Mouse (Mus musculus) heart, adult 11 months (tissue): ENCODE results near the gene Zglp1.

ENCODE experiments used
- DNase-seq: peaks from one replicate; pipeline ENCODE4 v3.0.0; 2022

Zglp1 gene

DNA sequence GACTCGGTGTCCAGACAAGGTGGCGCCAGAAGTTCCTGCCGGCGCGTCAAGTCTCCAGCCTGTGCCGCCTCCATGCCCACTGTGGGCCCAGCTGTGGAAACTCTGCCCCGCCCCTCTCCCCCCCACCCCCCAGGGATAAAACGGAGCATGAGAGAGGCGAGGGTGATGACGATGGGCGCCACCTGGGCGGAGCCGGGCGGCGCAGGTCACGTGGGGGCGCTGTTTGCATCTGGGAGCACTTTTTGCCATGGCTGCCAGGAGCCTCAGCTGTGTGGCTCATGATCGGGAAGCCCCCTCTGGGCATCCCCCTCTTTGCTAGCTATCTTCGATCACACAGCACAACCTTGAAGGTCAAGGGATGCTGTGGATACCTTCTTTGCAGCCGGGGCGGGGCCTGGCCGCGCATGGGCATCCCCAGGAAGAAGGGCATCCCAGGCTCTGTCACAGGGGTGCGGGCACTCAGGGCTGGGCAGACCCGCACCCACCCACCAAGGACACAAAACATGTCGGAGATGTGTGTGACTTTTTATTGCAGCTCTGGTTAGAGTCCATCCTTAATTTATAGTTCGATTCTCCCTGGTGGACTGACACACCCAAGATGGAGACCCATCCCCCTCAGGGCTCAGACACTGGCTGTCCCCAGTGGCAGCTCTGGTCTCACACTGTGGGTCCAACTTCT, at the start of gene Zglp1:
Gene Zglp1 (minus strand): TSS at position 88 of the 679 bp plus-strand sequence.
- no peak for DNase-seq

DNA sequence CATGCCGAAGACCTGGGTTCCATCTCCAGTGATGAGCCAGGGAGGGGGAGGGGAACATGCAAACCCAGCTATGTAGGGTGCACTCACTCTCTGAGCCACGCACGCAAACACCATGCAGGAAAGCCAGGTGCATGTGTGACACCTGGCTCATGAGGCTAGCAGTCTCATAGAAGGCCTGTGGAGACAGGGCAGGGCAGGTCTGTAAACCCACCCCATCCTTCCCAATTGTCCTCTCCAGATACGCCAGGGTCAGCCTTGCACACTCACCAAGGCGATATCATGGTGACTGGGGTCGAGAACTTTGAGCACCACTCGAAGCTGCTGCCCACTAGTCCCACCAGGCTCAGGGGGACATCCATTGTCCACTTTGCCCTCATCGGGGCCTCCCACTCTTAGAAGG, 48.2 kb upstream of the Zglp1 start:
- peak; percentile 84 for DNase-seq

DNA sequence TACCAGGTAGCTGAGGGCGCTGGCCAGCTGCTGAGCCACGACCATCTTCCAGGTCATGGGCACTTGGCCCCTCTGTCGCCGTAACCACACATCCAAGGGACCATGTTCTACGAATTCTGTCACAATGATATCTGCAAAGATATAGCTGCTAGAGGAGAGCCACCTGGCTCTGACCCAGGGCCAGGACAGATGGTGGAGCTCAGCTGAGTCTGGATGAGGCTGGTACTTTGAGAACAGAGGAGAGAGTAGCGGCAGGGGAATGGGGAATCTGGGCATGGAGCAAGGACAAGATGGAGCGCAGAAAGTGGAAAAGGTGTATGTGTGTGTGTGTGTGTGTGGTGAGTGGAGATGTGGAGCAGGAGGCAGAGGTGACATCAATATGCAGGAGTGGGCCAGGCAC, 47.3 kb upstream of the Zglp1 start:
- no peak for DNase-seq

DNA sequence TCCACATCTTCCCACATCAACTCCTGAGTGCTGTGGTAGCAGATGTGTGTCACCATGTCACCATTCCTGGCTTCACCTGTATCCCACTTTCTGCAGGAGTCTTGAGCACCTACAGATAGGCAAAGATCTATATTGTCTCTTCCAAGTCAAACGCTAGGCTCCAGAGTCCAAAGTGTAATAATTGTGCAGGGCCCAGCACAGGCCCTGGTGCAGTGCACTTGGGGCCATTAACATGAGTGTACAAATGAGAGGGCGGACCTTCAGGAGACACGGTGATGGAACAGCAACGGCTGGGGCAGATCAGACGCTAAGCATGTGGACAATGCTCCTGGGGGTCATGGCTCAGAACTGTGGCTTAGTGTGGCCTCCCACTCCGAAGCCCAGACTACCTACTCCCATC, 46.9 kb upstream of the Zglp1 start:
- no peak for DNase-seq

DNA sequence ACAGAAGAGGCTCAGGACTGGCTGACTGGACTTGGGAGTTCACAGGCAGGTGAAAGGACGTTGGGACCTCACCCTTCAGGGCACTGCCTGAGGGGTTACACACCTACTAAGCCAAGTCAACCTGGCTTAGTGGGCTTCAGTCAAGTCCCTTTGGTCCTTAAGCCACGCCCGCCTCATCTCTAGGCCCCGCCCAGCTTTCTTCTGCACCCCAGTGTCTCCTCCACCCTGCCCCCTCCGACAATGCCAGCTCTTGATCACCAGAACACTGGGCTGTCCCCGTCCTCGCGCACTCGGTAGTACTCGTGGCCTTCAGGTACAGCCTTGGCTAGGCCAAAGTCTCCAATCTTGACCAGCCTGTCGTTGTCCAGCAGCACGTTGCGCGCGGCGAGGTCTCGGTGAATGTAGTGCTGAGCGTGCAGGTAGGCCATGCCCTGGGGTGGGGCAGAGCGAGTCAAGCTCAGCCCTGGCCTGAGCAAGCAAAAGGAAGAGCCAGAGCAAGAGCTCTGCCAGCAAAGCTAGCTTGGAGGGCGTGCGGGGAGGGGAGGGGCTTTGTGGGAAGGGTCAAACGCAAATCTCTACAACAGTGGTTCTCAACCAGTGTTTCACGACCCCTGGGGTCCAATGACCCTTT, 40.8 kb upstream of the Zglp1 start:
- DNase-seq = no peak

DNA sequence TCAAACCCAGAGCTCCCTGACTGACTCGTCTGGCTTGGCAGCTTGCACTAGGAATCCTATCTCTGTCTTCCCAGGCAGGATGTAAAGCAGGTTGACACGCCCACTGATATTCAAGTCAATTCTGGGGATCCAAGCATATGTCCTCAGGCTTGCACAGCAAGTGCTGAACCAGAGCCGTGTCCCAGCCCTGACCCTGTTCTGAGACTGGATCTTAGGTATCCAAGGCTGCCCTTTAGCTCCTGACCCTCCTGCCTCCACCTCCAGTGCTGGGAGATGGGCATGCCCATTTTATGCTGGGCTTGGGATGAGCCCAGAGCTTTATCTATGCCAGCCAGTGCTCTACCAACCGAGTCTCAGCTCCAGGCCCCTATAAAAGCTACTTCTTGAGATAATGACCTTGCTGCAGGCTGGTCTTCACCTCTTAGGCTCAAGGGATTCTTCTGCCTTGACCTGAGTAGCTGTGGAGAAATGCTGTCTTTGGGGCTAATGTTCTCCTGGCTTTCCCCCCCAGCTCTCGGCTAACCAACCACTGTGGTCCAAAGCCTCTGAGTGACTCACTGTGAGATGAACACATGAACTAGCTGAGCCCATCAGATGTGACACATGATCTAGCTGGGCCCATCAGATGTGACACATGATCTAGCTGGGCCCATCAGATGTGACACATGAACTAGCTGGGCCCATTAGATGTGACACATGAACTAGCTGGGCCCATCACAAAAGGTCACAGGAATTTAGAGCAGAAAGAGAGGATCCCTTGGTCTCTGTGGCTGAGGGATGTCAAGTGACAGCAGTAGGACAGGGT, 39.1 kb upstream of the Zglp1 start:
- DNase-seq = no peak

DNA sequence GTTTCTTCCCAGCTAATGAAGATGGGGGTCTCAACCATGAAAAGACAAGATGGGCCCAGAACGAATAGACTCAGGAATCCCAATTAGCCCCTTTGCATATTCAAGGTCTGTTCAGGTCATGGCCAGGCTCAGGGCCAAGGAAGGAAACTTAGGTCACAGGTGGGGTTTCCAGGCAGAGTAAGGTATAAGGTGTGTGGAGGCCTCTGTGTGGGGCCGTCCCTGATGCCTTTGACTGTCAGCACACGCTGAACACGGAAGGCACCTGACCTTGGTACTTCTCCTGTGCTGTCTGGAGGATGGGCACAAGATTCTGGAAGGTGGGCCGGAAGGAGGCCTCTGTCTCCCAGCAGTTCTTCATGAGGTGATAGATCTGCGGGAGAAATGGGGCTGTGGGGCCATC, 37.9 kb upstream of the Zglp1 start:
- no peak for DNase-seq

DNA sequence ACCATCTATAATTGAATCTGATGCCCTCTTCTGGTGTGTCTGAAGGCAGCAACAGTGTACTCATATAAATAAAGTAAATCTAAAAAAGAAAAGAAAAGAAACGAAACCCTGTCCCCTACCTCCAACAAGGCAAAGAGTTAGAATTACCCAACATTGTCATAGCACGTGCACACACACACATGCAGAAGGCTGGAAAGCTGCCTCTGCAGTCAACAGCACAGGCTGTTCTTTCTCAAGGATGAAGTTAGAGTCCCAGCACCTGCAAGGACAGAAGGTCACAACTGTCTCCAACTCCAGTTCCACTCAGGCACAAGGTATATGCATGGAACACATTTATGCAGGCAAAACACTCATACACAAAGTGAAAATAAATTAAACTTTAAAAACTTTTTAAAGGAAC, 35.2 kb upstream of the Zglp1 start:
- no peak for DNase-seq

DNA sequence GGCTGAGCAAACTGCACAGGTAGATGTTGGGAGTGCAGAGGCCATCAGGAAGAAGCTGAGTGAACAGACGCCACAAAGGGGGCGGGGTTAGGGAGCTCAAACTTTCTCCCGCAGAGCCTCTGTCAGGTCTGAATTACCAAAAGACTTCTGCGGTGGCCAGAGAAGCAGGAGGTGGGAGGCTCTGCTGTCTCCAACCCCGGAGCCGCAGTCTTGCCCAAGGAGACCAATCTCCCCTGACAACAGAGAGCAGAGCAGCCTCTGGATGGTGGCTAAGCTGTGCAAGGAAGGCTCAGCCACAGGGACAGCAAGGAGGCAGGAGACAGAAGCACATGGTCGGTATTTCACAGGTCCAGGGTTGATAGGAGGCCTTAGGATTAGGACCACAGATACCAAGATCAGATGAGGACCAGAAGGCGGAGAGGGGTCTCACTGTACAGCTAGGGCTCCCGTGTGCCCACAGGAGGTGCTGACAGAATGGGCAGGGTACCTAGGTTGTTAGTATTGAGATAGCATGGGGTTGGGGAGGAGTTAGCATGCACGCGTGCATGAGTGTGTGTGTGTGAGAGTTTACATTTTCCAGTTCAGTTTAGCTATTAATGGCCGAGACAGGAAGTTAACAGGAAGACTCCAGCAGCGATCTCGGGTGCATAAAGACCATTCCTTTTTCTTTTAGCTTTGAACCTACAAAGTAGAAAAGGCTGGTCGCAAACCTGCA, 33.7 kb upstream of the Zglp1 start:
- DNase-seq = no peak

DNA sequence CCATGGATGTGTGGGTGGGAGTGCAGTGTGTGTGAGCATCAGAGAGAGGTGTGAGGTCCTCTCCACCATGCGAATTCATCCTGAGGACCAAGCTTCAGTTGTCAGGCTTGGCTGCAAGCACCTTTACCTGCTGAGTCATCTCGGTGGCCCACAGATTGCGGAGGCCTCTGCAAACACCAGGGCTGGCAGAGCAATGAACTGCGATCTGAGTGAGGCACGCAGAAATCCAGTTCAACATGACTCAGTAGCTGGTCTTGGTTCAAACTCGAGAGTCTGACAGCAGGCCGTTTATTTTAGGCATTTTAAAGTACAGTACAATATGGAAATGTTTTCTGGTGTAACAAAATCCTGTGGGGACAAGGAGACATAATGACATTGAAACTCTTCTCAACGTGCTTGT, 30.9 kb upstream of the Zglp1 start:
- no peak for DNase-seq

DNA sequence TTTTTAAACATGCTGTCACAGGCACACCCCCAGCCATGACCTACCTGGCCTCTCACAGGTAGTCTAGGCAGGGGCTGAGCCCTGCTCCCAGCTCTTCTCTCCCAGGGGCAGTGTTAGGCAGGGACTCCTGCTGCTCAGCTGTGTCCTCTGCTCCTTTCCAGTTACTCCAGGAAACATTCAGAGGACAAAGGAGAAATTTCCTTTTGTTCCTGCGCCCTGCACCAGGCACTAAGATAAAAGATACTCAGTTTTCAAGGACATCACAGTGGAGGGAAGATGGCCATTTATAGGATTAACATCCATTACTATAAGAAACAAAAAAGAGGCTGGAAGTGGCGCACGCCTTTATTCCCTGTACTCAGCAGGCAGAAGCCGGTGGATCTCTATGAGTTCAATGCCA, 29.1 kb upstream of the Zglp1 start:
- no peak for DNase-seq

DNA sequence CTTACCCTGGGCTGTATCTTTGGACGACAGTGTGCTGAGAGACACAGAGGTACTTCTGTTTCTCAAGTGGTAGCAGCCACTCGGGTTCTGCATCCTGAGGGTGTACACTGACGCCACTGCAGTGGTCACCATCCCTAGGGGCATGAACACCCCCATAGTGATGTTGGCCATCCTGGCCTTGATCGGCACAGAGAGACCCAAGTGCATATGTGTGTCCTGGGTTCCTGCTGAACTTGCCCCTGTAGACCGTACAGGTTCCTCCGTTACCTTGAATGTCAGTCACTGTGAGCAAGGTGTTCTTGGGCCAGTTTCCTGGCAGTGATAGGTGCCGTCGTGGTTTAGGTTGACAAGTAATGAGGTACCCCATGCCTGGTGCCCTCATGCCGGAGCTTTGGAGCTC, 26.5 kb upstream of the Zglp1 start:
- peak; percentile 93 for DNase-seq

DNA sequence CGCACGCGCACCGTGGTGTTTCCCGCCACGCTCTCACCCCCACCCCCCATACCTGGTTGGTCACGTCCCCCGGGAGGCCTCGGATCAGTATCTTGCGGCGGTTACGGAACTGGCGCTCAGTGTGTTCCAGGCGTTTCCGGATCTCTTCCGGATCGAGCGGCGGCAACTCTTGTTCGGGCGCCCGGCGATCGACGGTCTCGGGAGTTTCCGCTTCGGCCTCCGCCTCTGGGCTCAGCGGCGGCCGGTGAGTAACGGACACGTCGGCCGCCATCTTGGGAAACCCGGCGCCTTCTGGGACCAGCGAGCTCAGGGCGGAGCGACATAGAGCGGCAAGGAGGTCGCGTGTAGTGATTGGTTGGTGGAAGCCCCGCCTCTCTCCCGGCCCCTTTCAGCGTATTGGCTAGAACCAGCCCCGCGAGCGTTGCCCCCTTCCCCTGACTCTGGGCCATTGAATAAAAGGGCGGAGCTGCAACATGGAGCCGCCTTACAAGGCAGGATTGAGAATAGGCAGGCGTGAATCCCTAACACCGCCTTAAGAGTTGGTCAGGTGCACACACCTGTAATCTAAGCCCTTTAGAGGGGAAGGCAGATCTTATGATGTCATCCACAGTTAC, 24.9 kb upstream of the Zglp1 start, which contains the start of the genes Gm38431 and Raver1:
Gene Gm38431 (minus strand): TSS at position 291 of the 614 bp plus-strand sequence.
Gene Raver1 (minus strand): TSS at position 302 of the 614 bp plus-strand sequence.
- DNase-seq = peak; percentile 100

DNA sequence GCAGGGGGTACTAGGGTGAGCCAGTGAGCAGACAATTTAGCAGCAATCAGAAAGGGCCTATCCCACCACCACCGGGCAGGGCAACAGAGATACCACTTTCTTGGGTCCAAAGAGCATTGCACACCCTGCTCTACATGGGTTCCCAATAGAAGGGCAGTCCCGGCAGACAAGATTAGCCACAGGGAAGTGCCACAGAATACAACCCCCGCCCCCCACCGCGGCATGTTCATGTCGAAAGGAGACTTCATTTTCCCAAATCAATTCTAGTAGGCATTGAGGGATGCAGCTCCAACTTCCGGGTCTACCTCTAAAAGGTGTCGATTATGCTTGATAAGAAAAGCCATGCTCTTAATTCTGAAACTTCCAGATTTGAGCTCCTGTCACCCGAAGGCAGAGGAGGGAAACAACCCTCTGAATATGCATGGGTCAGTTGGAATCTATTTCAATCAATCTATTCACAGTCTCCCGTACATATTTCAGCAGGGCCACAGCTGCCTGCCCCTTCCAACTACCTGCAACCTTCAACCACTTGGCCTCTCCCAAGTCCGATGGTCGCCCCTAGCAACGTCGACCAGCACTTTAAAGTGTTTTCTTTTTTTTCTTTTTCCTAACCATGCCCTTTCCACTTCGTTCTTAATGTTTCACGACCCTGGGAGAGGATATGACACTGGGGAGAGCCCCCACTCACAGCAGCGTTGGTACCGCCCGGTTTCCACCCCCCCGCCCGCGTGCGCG, 24.2 kb upstream of the Zglp1 start:
- no peak for DNase-seq

DNA sequence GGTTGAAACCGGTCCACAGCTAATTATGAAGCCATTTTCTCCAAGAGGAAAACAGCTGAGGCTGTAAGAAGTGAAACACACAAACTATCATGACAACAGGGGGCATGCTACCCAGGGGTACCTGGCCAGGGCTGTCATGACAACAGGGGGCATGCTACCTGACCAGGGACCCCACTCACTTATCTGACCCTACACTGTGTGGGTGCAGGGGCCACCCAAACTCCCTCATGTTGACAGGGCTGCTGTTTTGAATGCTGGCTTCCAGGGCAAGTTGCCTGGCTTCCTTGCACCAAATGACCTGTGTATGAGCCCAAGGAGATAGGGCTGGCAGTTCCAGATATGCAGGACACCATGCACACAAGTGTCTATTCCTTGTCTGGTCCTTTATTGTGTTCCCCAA, 23.6 kb upstream of the Zglp1 start:
- DNase-seq = no peak

DNA sequence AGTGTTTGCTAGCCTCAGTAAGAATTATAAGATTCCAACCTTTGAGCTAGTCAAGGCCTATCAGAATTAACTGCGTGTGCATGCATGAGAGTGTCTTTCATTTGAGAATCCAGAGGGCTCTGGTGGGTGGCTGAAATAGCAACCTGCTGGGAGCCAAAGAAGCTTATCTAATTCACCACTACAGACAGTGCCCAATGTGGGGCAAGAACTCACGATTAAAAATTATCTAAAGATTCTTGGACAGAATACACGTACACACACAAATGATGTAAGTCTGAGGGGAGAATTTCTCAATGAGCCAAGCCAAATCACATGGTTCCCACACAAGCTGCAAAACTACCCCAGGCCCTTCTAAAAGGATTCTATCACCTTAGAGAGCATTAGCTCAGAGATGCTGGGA, 16.4 kb upstream of the Zglp1 start:
- DNase-seq = no peak

DNA sequence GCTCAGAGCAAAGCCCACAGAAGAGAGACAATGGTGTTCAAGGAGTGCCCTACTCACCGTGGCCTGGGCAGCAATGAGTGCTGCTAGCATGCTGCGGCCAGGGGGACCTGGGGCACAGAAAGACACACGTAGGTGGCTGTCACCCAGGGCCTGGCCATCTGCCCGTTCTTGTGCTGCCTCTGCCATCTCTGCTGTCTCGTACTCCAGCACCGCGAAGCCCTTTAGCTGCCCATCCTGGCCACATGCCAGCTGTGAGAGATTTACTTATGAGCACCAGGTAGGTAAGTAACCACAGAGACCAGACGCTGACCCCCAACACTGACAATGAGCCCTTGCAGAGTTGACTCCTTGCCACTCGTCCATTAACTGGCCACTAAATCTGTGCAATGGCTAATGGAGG, 14.2 kb upstream of the Zglp1 start:
- no peak for DNase-seq

DNA sequence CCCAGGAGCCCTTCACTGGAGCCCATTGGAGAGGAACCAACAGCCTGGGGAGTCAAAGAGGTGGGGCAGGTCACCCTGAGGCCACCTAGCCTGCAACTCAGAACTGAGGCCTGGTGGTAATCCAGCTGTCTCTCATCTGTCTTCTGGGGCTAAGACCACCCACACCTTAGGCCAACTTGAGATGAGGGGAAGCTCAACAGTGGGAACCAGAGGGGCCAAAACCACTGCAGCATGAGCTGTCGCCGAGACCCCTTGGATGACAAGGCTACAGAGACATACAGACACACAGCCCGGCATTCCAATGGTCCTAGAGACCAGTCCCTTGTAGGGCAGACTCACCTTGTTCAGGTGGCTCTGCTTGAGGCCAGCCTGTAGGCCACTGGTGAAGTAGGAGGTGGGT, 8.7 kb upstream of the Zglp1 start:
- peak; percentile 90 for DNase-seq

DNA sequence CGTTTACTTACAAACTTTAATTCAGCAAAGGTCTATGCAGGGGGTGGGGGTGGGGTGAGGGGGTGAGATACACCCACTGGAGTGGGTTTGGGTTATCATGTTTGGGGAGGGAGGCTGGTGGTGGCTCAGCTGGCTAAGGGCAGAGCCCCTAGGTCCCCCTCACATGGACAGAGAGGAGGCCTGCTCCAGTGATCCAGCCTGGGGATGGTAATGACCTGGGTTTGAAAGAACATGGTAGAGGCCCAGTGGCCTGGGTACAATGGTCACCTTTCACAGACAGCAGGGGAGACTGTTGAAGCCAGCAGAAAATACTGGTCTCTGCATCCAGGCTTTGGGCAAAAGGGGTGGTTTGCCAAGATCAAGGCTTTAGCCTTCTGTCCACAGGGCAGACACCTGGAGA, 7.3 kb upstream of the Zglp1 start:
- DNase-seq = peak; percentile 92

DNA sequence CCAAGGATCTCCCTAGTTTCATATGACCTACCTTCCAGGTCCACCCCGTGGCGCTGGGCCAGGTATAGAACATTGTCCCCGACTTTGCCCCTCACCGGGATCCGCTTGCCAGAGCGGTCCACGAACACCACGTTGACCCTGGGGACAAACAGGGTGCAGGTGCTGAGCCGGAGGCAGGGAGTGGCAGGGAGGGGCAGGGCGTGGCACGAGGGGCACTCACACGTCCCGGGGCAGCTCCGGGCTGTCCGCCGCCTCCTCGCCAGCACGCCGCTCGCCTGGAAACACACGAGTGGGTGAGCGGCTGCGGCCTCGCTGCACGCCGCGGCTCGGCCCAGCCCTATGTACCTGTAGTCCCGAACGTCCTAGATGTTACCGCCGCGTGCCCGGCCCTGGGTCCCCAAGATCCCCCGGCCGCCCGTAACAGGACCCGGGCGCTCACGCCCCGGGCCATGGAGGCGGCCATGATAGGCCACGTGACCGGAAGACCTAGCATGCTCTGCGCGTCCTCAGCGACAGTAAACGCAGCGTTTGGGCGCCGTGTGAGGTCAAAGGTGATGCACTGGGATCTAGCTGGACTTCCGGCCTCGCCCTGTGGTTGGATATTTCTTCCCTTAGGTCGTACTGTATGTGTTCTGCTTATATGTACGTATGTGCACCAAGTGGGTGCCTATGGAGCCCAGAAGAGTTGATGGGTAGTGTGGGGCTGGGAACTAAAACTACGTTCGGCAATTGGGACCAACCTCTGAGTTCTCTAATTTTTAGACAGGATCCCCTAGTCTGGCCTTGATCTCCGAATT, 6.3 kb upstream of the Zglp1 start, which contains the start of the genes Gm49373 and Fdx1l:
Gene Gm49373 (minus strand): TSS at position 53 of the 797 bp plus-strand sequence.
Gene Fdx1l (minus strand): TSS at position 571 of the 797 bp plus-strand sequence.
- peak; percentile 99 for DNase-seq

DNA sequence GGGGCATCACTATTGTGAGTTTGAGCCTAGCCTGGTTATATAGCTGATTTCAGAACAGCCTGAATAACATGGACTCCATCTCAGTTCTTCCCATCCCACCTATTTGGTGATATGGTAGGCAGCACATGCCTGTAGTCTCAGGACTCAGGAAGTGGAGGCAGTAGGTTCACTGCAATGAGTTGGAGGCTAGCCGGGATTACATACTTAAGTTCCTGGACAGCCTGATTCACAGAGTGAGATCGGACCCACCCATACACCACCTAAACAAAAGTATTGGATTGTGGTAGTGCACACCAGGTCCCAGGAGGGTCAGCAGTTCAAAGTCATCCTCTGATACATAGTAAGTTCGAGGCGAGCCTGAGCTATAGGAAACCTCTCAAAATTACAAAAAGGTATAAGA, 5.7 kb upstream of the Zglp1 start:
- no peak for DNase-seq
